In genomic region chr6:84058671-84059141, GRCm38 (mm10) we compare ENCODE assay signal across 8 mouse cellular contexts. TPM values are rescaled to one million over a fixed set of nuclear protein-coding genes. Genes with fewer than 3 reads are reported as not detected.
DNase-seq lines count a peak whose midpoint lies in the region; ATAC-seq and TF ChIP-seq lines count a peak whose summit lies in the region.

No protein-coding gene starts in this region.

- no peak overlapping the region for H3K9ac ChIP-seq in heart, postnatal 0 days (replicated peaks; ENCODE audit: low read depth, low read length)
- no peak overlapping the region for H3K9ac ChIP-seq in liver, embryonic 11.5 days (ENCODE audit: low read depth, low read length)
- no peak overlapping the region for H3K9ac ChIP-seq in forebrain, embryonic 13.5 days

- no peak for TF ChIP-seq CTCF in heart, postnatal 0 days (IDR thresholded peaks at IDR 0.05; ENCODE audit: low read depth)
- no peak for TF ChIP-seq CTCF in thymus, adult 2 months (IDR thresholded peaks at IDR 0.05; ENCODE audit: borderline replicate concordance, control insufficient read depth, extremely low read depth, insufficient read depth, low read length, poor library complexity)

- no peak for TF ChIP-seq POLR2A in thymus, adult 2 months (IDR thresholded peaks at IDR 0.05; ENCODE audit: control insufficient read depth, extremely low read depth, insufficient read depth, low read length, poor library complexity)

- H3K36me3 ChIP-seq in heart, postnatal 0 days (replicated peaks; ENCODE audit: control insufficient read depth, insufficient read depth, low read length): 0 out of 2 replicates have a peak, but pooled peaks cover 3% of the 10 kb centered on the region
- no peaks in the 10 kb centered on the region for H3K36me3 ChIP-seq in liver, embryonic 11.5 days (ENCODE audit: control insufficient read depth, insufficient read depth, low read length)
- H3K36me3 ChIP-seq in thymus, adult 2 months (ENCODE audit: control insufficient read depth, insufficient read depth, low read length): no peaks in the 10 kb centered on the region
- no peaks in the 10 kb centered on the region for H3K36me3 ChIP-seq in forebrain, embryonic 13.5 days (ENCODE audit: poor library complexity, severe bottlenecking)

- H3K9me3 ChIP-seq in heart, postnatal 0 days (replicated peaks; ENCODE audit: control insufficient read depth, low read length): no peaks in the 10 kb centered on the region
- no peaks in the 10 kb centered on the region for H3K9me3 ChIP-seq in liver, embryonic 11.5 days (ENCODE audit: control insufficient read depth, low read length)
- no peaks in the 10 kb centered on the region for H3K9me3 ChIP-seq in forebrain, embryonic 13.5 days (replicated peaks)

- peak overlapping the region; percentile 78 for H3K27ac ChIP-seq in heart, postnatal 0 days (ENCODE audit: low read depth)
- H3K27ac ChIP-seq in liver, embryonic 11.5 days (ENCODE audit: low read depth, low read length): no peak overlapping the region
- no peak overlapping the region for H3K27ac ChIP-seq in thymus, adult 2 months (ENCODE audit: control insufficient read depth, insufficient read depth, low read length)
- no peak overlapping the region for H3K27ac ChIP-seq in forebrain, embryonic 13.5 days

- WGBS in heart, postnatal 0 days: 10% methylated on average over 5 of the region's 5 CpGs
- WGBS in liver, embryonic 11.5 days: 52% methylated on average over 5 of the region's 5 CpGs
- 57% methylated on average over 5 of the region's 5 CpGs for WGBS in thymus, adult 2 months
- 74% methylated on average over 5 of the region's 5 CpGs for WGBS in forebrain, embryonic 13.5 days

- TF ChIP-seq EP300 in heart, postnatal 0 days (IDR thresholded peaks at IDR 0.05; ENCODE audit: low read depth): peak; percentile 88

- H3K4me3 ChIP-seq in heart, postnatal 0 days (ENCODE audit: low read depth, low read length): no peak overlapping the region
- no peak overlapping the region for H3K4me3 ChIP-seq in liver, embryonic 11.5 days (ENCODE audit: low read depth, low read length)
- H3K4me3 ChIP-seq in thymus, adult 2 months (ENCODE audit: control insufficient read depth, insufficient read depth, low read length): no peak overlapping the region
- no peak overlapping the region for H3K4me3 ChIP-seq in forebrain, embryonic 13.5 days

- DNase-seq in 416B (ENCODE audit: low read depth): peak; percentile 87
- DNase-seq in adrenal gland, postnatal 14 days: peak; percentile 82
- peak; percentile 73 for DNase-seq in heart, postnatal 0 days (ENCODE audit: low spot score)
- no peak for DNase-seq in liver, embryonic 11.5 days (ENCODE audit: low spot score)
- DNase-seq in thymus, adult 2 months: no peak
- DNase-seq in layer of hippocampus, adult 8-10 months (ENCODE audit: low spot score in 2 of 2): no peak

- peak overlapping the region; percentile 12; the same call in 1 of the 2 replicates for H3K4me2 ChIP-seq in heart, postnatal 0 days (ENCODE audit: low read depth, low read length)
- H3K4me2 ChIP-seq in liver, embryonic 11.5 days: no peak overlapping the region
- no peak overlapping the region for H3K4me2 ChIP-seq in forebrain, embryonic 13.5 days

- no peaks in the 10 kb centered on the region for H3K27me3 ChIP-seq in heart, postnatal 0 days (ENCODE audit: control insufficient read depth, insufficient read depth, low read length)
- no peaks in the 10 kb centered on the region for H3K27me3 ChIP-seq in liver, embryonic 11.5 days (replicated peaks; ENCODE audit: control insufficient read depth, insufficient read depth, low read length)
- no peaks in the 10 kb centered on the region for H3K27me3 ChIP-seq in thymus, adult 2 months (ENCODE audit: control insufficient read depth, insufficient read depth, low read length)
- H3K27me3 ChIP-seq in forebrain, embryonic 13.5 days: no peaks in the 10 kb centered on the region

- H3K4me1 ChIP-seq in heart, postnatal 0 days (ENCODE audit: control insufficient read depth, insufficient read depth): peaks cover 23% of the 10 kb centered on the region
- no peaks in the 10 kb centered on the region for H3K4me1 ChIP-seq in liver, embryonic 11.5 days (replicated peaks; ENCODE audit: control insufficient read depth, insufficient read depth, low read length)
- H3K4me1 ChIP-seq in thymus, adult 2 months (replicated peaks; ENCODE audit: control insufficient read depth, insufficient read depth, low read length): 0 out of 2 replicates have a peak, but pooled peaks cover 9% of the 10 kb centered on the region
- no peaks in the 10 kb centered on the region for H3K4me1 ChIP-seq in forebrain, embryonic 13.5 days

- ATAC-seq in heart, postnatal 0 days (ENCODE audit: insufficient read depth, low read depth): peak; percentile 77
- ATAC-seq in liver, embryonic 11.5 days (replicated peaks; ENCODE audit: low FRiP score): peak; percentile 20; the same call in 1 of the 2 replicates
- no peak for ATAC-seq in forebrain, embryonic 13.5 days
- no peak for ATAC-seq in erythroblast, adult 5-6 weeks (replicated peaks; ENCODE audit: low FRiP score, poor library complexity, severe bottlenecking)

RNA-seq across cellular contexts. Expression of gene Dysf, which starts 50.3 kb away (rescaled TPM):
- 42.4 and 49.2 TPM in 2 replicates for total RNA-seq in adrenal gland, postnatal 14 days (2021)
- 20.2 and 21.9 TPM in 2 replicates for total RNA-seq in heart, postnatal 0 days (2014; rRNA removed; ENCODE audit: low replicate concordance)
- polyA plus RNA-seq in heart, postnatal 0 days (2015; fragmentation: Nextera tagmentation; extraction: Ambion mirVana): 14.1 and 15.0 TPM in 2 replicates
- 4.7 and 5.3 TPM in 2 replicates for polyA plus RNA-seq in liver, embryonic 11.5 days (2014; fragmentation: Nextera tagmentation; extraction: Ambion mirVana)
- 4.8 and 6.2 TPM in 2 replicates for polyA plus RNA-seq in thymus, adult 2 months (2012; rRNA removed)
- total RNA-seq in layer of hippocampus, adult 8-10 months (2022): 1 to 10 TPM; 1.2 to 3.5 (median 2.7) TPM
- polyA plus RNA-seq in forebrain, embryonic 13.5 days (2015; fragmentation: Nextera tagmentation; extraction: Ambion mirVana): 1.3 and 2.1 TPM in 2 replicates
- not detected in 2 replicates for total RNA-seq in erythroblast, adult 5-6 weeks (2015; ENCODE audit: low replicate concordance)
- under 0.01 and 0.28 TPM in 2 replicates for total RNA-seq in erythroblast, adult 5-6 weeks (2017; ENCODE audit: low replicate concordance)

Comparison
In these comparisons a context has a peak if more than half of its experiments do, and no peak if none do; other contexts are left out.
1. DNase-seq: peak in 416B (single experiment), adrenal gland, postnatal 14 days (single experiment) and heart, postnatal 0 days (single experiment); none in liver, embryonic 11.5 days (single experiment), thymus, adult 2 months (single experiment) and layer of hippocampus, adult 8-10 months (0 of 2).
2. ATAC-seq: peak in heart, postnatal 0 days (single experiment) and liver, embryonic 11.5 days (single experiment); none in forebrain, embryonic 13.5 days (single experiment) and erythroblast, adult 5-6 weeks (single experiment).